Mouse (Mus musculus): ENCODE data around the gene Srr. TPM values are rescaled to one million over a fixed set of nuclear protein-coding genes. Genes with fewer than 3 reads are reported as not detected.

Srr gene
- polyA plus RNA-seq (2017; shearing (Covaris generic)): 3.5 TPM

GRCm38 (mm10) chr11:74925577-74926387 is at the start of gene Srr, which contains the start of gene Smg6:
Gene Srr (minus strand): TSS chr11:74925948.
Gene Smg6 (plus strand): TSS chr11:74925823.

GRCm38 (mm10) chr11:74897678-74898516 is 27.9 kb downstream of the Srr start, which contains the start of gene Tsr1:
Gene Tsr1 (plus strand): TSS chr11:74898071.

GRCm38 (mm10) chr11:74896901-74897677 is 28.7 kb downstream of the Srr start, which contains the start of gene Sgsm2:
Gene Sgsm2 (minus strand): TSS chr11:74897060.

Other genes with a start within 250 kb of the Srr start
- gene Pafah1b1, start 201.3 kb downstream of the Srr start, polyA plus RNA-seq (2017; shearing (Covaris generic)): 87.5 TPM
- gene Mettl16, start 155.1 kb downstream of the Srr start, polyA plus RNA-seq (2017; shearing (Covaris generic)): 29.5 TPM
- 12.5 TPM for gene Mnt, start 95.0 kb downstream of the Srr start, polyA plus RNA-seq (2017; shearing (Covaris generic))
- 5.6 TPM for gene Sgsm2, start 28.9 kb downstream of the Srr start, polyA plus RNA-seq (2017; shearing (Covaris generic))
- 40.3 TPM for gene Tsr1, start 27.9 kb downstream of the Srr start, polyA plus RNA-seq (2017; shearing (Covaris generic))
- gene Smg6, start 125 bp downstream of the Srr start, polyA plus RNA-seq (2017; shearing (Covaris generic)): 28.4 TPM
- 13.9 TPM for gene Hic1, start 243.6 kb upstream of the Srr start, polyA plus RNA-seq (2017; shearing (Covaris generic))